Mouse (Mus musculus) midbrain, embryonic 12.5 days (tissue): Measurements from ENCODE around the gene Zfp317. TPM values are rescaled to one million over a fixed set of nuclear protein-coding genes. Genes with fewer than 3 reads are reported as not detected.
"Not testable (repeated sequence)": the region's sequence is repeated elsewhere in the genome, so short reads cannot be mapped to it uniquely, and the experiment has no call there.

Experiments
- ATAC-seq: fragments of 200-750 bp; cut with Nextera tagmentation; 2 replicates; pipeline ENCODE4 v1.8.0; 2017; ENCODE audit warnings: low read depth, moderate TSS enrichment, moderate library complexity; ENCODE audit not compliant: low FRiP score
- H3K27ac ChIP-seq: fragments of 300-500 bp; sonication (generic); replicated peaks from 2 replicates; pipeline ENCODE4 v1.5.1; 2016; ENCODE audit warnings: mild to moderate bottlenecking
- H3K27me3 ChIP-seq: fragments of 300-500 bp; sonication (generic); 2 replicates; pipeline ENCODE4 v1.6.1; 2016; ENCODE audit warnings: mild to moderate bottlenecking
- H3K36me3 ChIP-seq: fragments of 300-500 bp; sonication (generic); 2 replicates; pipeline ENCODE4 v1.6.1; 2016
- H3K4me1 ChIP-seq: fragments of 300-500 bp; sonication (generic); 2 replicates; pipeline ENCODE4 v1.6.1; 2016
- H3K4me2 ChIP-seq: fragments of 300-500 bp; sonication (generic); replicated peaks from 2 replicates; pipeline ENCODE4 v1.6.1; 2016; ENCODE audit warnings: mild to moderate bottlenecking, moderate library complexity
- H3K4me3 ChIP-seq: fragments of 300-500 bp; sonication (generic); 2 replicates; pipeline ENCODE4 v1.5.1; 2016; ENCODE audit warnings: mild to moderate bottlenecking
- H3K9ac ChIP-seq: fragments of 300-500 bp; sonication (generic); replicated peaks from 2 replicates; pipeline ENCODE4 v1.6.1; 2016; ENCODE audit warnings: mild to moderate bottlenecking, moderate library complexity
- H3K9me3 ChIP-seq: fragments of 300-500 bp; sonication (generic); 2 replicates; pipeline ENCODE4 v1.6.1; 2016; ENCODE audit warnings: mild to moderate bottlenecking
- WGBS: fragments of 180-500 bp; shearing (Covaris S2); methylation state at CpG from one replicate; pipeline ENCODE4 v1.1.7; 2016; 5-methylcytosine and 5-hydroxymethylcytosine counted together
- polyA plus RNA-seq: library from polyadenylated mRNA; unstranded; fragments of >200 nt; fragmentation: Nextera tagmentation; extraction: Ambion mirVana; gene quantifications from 2 replicates; pipeline ENCODE4 v1.2.1, GENCODE M21; 2016

The Zfp317 gene
- 45.9 and 47.4 TPM in 2 replicates for polyA plus RNA-seq

DNA sequence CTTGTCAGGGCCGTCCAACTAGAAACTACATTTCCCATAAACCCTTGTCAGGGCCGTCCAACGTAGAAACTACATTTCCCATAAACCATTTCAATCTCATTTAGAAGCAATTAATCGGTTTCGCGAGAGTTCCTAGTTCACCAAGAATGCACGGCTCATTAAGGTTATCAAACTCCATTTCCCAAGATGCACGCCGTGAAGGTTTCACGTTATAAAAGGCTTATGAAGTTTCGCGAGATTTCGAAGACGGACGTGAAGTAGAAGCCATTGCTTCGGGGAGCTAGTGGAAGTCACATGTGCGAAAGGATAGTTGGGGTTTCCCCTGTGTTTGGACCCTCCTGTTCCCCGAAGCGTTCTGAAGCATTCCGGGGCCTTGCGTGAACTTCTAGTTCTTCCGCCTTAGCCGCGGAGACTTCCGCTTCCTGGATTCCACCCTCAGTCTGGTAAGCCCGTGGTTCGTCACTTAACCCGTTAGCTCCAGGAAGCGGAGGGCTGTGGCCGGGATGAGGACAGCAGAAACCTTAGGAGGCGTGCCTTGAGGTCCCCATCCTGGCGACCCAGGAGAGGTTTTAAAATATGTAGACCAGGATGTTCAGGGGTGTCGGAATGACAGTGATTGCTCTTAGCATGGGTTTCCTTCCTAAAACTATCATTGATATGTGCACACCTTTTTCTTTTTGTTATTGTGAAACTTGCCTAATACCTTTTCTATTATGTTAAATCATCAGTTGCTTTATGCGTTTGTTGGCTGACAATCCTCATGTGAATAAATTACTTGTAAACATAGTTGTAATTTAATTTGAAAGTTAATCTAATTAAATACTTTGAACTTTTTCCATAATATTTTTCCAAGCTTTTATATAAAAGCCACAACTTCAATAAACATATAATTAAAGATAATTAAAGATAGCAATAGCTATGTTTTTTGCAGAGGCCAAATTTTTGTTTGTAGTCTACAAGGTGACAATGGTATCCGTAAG is at the start of gene Zfp317:
Gene Zfp317 (plus strand): TSS at position 260 of the 980 bp plus-strand sequence.
- H3K4me3 ChIP-seq: peak within 1 kb of the TSS; percentile 57
- H3K9ac ChIP-seq: peak within 1 kb of the TSS; percentile 59
- peak within 1 kb of the TSS; percentile 42 for H3K4me2 ChIP-seq
- 2% methylated on average over 35 of the region's 35 CpGs for WGBS
- peaks cover 10% of the 10 kb centered on the region; the same call in 1 of the 2 replicates for H3K36me3 ChIP-seq
- H3K27ac ChIP-seq: peak within 1 kb of the TSS; percentile 83
- H3K4me1 ChIP-seq: no peaks in the 10 kb centered on the region
- H3K9me3 ChIP-seq: no peaks in the 10 kb centered on the region
- peak; percentile 96 for ATAC-seq
- H3K27me3 ChIP-seq: no peaks in the 10 kb centered on the region

DNA sequence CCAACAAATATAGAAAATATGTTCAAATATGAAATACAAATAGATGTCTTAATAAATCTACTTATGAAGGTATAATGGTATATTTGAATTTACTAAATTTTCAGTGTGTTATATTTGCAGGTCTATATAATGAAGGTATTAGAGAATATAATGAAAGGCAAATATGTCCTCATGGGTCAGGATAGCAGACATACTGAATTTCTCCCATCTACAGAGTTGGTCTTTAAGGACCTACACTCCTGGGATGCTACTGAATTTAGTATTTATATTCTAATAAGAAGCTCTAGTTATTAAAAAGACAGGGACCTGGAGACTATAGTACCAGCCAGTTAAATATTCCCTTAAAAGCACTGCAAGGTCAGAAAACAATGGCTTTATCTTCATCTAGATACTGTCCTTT is 39.6 kb upstream of the Zfp317 start, which contains the start of gene Olfr855:
Gene Olfr855 (plus strand): TSS at position 301 of the 400 bp plus-strand sequence.
- H3K27ac ChIP-seq: no peak within 1 kb of the TSS
- H3K27me3 ChIP-seq: no peaks in the 10 kb centered on the region
- no peaks in the 10 kb centered on the region for H3K4me1 ChIP-seq
- ATAC-seq: no peak
- H3K9ac ChIP-seq: no peak within 1 kb of the TSS
- H3K4me2 ChIP-seq: no peak within 1 kb of the TSS
- no peak within 1 kb of the TSS for H3K4me3 ChIP-seq
- no peaks in the 10 kb centered on the region for H3K36me3 ChIP-seq
- H3K9me3 ChIP-seq: 0 out of 2 replicates have a peak, but pooled peaks cover 6% of the 10 kb centered on the region

DNA sequence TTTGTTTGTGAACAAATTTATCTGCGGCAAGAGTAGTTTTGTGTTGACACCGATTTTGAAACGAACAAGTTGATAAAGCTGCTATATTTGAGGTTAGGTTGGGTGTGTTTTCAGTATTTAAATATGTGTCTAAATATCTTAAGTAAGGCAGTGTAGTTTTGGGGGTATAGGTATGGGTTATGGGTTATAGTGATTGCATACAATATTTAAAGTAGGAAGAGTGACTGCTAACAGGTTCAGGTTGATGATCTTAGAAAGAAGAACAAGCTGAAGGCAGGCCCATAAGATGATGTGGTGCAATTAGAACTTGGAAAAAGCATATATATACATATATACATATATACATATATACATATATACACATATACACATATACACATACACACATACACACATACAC is 605 bp upstream of the Zfp317 start:
- Histone ChIP-seq H3K27me3 (no peaks in the 10 kb centered on the region), H3K4me2 (no peak overlapping the region), H3K9ac (no peak overlapping the region), H3K27ac (no peak overlapping the region), H3K9me3 (no peaks in the 10 kb centered on the region), H3K36me3 (peaks cover 7% of the 10 kb centered on the region; the same call in 1 of the 2 replicates), H3K4me1 (no peaks in the 10 kb centered on the region), H3K4me3 (no peak overlapping the region)
- WGBS: 93% methylated on average over 3 of the region's 3 CpGs
- ATAC-seq: peak; percentile 24; the same call in 1 of the 2 replicates

DNA sequence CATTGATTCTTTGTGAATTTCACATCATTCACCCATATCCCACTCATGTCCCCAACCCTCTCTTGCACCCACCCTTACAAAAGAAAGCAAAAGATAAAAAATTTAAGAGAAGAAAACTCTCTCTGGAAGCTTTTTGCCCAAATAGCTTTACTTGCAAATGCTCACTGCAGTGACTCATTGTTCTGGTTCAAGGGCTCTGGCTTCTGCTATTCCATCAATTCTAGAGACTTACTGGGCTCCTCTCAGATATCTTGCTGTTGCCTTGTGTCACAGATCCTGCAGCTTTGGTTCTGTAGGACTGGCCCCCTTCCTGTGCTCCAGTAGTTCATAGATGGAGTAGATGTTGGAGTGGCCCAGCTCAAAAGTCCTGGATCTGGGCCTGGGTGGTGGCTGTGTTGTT is 7.7 kb downstream of the Zfp317 start:
- peaks cover 28% of the 10 kb centered on the region for H3K36me3 ChIP-seq
- ATAC-seq: no peak
- no peak overlapping the region for H3K4me2 ChIP-seq
- no peak overlapping the region for H3K4me3 ChIP-seq
- H3K27ac ChIP-seq: no peak overlapping the region
- no peaks in the 10 kb centered on the region for H3K4me1 ChIP-seq
- H3K27me3 ChIP-seq: no peaks in the 10 kb centered on the region
- H3K9me3 ChIP-seq: no peaks in the 10 kb centered on the region
- H3K9ac ChIP-seq: no peak overlapping the region

DNA sequence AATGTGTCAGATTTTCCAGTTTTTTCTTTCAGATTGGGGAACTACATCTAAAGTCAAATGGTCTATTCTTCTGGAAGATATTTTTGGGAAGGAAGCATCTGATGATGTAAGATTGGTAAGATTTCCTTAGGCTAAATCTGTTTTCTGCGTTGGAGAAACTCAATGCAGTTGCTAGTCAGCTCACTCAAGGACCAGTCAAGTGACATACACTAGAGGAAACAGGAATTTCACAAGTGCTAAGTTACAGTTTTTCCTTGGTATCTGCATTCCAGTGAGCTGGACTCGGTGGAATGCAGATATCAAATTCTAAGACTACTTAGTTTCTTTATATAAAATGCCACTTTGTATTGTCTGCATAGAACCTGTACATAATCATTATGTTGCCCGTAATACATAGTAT is 23.3 kb downstream of the Zfp317 start:
- no peak overlapping the region for H3K9ac ChIP-seq
- no peaks in the 10 kb centered on the region for H3K9me3 ChIP-seq
- H3K36me3 ChIP-seq: peaks cover 72% of the 10 kb centered on the region
- no peak overlapping the region for H3K27ac ChIP-seq
- no peak overlapping the region for H3K4me2 ChIP-seq
- no peaks in the 10 kb centered on the region for H3K27me3 ChIP-seq
- no peak for ATAC-seq
- H3K4me1 ChIP-seq: no peaks in the 10 kb centered on the region
- 92% methylated on average over 3 of the region's 3 CpGs for WGBS
- H3K4me3 ChIP-seq: no peak overlapping the region

DNA sequence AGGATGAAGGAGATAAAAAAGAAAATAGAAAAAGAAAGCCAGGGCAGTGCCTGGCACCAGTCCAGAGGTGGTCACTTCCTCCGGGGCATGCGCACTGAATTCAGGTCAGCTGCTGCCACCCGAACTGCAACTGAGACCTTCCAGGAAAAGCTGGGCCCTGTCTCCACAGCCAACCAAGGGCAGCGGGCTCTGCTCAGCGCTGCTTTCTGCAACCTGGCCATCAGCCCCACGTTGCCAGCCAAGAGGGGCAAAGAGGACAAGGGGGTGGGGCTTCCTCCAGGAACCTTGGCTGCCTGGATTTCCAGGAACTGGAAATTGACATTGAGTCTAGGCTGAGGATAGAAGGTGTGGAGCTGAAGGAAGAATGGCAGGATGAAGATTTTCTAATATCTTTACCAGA is 68.4 kb downstream of the Zfp317 start:
- 88% methylated on average over 6 of the region's 6 CpGs for WGBS

DNA sequence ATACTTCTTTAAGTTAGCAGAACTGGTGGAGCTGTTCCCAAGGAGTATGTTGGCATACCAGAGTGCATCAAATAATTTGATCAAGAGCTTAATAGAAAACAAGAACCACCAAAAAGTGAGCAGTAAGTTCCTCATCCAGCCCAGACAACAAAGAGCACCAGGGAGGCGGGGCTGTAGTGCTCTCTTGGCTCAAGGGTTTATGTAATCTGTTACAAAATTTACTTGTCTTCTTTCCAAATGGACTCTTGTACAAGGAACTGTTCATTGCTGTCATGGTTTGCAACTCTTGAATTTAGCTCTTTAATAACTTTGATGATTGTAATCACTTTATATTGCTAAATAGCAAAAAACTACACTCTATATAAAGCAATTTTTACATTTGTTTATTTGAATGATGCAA is 69.5 kb downstream of the Zfp317 start:
- H3K4me2 ChIP-seq: no peak overlapping the region
- no peak overlapping the region for H3K4me3 ChIP-seq
- H3K27ac ChIP-seq: no peak overlapping the region
- no peaks in the 10 kb centered on the region for H3K4me1 ChIP-seq
- H3K36me3 ChIP-seq: no peaks in the 10 kb centered on the region
- H3K9me3 ChIP-seq: peaks cover 11% of the 10 kb centered on the region; the same call in 1 of the 2 replicates
- no peaks in the 10 kb centered on the region for H3K27me3 ChIP-seq
- WGBS: 87% methylated on average over 1 of the region's 1 CpGs
- no peak overlapping the region for H3K9ac ChIP-seq
- no peak for ATAC-seq

More for the DNA sequence above, 68.4 kb downstream of the Zfp317 start:
- no peak overlapping the region for H3K27ac ChIP-seq
- no peak overlapping the region for H3K4me2 ChIP-seq
- no peak overlapping the region for H3K9ac ChIP-seq
- H3K36me3 ChIP-seq: no peaks in the 10 kb centered on the region
- no peaks in the 10 kb centered on the region for H3K4me1 ChIP-seq
- H3K27me3 ChIP-seq: no peaks in the 10 kb centered on the region
- H3K4me3 ChIP-seq: no peak overlapping the region
- no peak for ATAC-seq
- H3K9me3 ChIP-seq: peaks cover 11% of the 10 kb centered on the region; the same call in 1 of the 2 replicates

GRCm38 (mm10) chr9:19692430-19692829 is 70.5 kb downstream of the Zfp317 start:
- Histone ChIP-seq H3K9ac (no peak overlapping the region), H3K36me3 (no peaks in the 10 kb centered on the region), H3K9me3 (peaks cover 11% of the 10 kb centered on the region; the same call in 1 of the 2 replicates), H3K4me1 (no peaks in the 10 kb centered on the region), H3K27ac (no peak overlapping the region), H3K4me3 (no peak overlapping the region), H3K4me2 (no peak overlapping the region), H3K27me3 (no peaks in the 10 kb centered on the region)
- no peak for ATAC-seq
- WGBS: 78% methylated on average over 2 of the region's 2 CpGs

GRCm38 (mm10) chr9:19694285-19694684 is 72.4 kb downstream of the Zfp317 start:
- ATAC-seq, H3K9me3 ChIP-seq, H3K27ac ChIP-seq, H3K4me3 ChIP-seq, H3K4me1 ChIP-seq, H3K36me3 ChIP-seq, H3K4me2 ChIP-seq, H3K27me3 ChIP-seq, H3K9ac ChIP-seq: not testable (repeated sequence)
- 48% methylated on average over 2 of the region's 2 CpGs for WGBS

GRCm38 (mm10) chr9:19694898-19695379 is 73.0 kb downstream of the Zfp317 start:
- ATAC-seq, H3K4me3 ChIP-seq, H3K27me3 ChIP-seq, H3K36me3 ChIP-seq, H3K9ac ChIP-seq, H3K9me3 ChIP-seq, H3K27ac ChIP-seq, H3K4me2 ChIP-seq, H3K4me1 ChIP-seq: not testable (repeated sequence)
- WGBS: 58% methylated on average over 9 of the region's 9 CpGs
